Mouse (Mus musculus) heart, adult 11 months (tissue): ENCODE measurements around the gene Utp15.

Source experiments
- DNase-seq: peaks from one replicate; pipeline ENCODE4 v3.0.0; 2022

Gene Utp15

DNA sequence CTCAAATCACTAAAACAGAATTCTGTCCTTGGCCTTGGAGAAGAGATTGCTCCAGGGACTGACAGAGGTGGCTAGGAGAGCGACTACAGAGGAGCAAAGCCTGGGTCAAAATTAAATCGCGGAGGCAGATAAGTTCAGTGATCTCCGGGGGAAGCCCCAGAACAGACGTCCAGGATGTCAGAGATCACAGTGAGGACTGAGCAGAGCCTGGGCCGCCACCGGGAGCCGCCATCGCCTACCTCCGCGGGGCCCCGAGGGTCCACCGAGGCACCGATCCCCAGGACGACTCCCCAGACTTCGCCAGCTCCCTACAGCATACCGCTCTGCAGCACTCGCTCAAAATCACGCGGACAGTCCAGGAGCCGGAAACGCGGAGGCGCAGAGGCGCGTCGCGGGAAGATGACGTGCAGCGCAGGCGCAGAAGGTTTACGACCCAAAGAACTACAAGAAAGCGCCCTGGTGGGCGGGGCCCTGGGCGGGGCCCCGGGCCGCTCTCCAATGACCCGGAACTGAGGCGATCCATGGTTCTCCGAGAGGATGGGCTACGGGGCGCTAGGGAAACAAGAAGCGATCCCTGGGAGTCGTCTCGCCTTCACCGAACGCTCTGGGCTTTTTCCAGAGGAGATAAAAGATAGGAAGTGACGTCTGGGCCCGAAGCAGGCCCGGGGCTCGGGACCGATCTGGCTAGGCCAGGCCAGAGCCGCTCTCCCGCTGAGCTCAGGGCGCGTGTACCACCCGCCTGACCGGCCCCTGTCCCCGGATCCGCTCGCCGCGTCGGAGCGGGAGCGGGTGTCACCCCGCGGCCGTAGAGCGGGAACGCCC lies at the start of gene Utp15, which contains the start of gene Ankra2:
Gene Utp15, minus strand, starts transcription at position 406 of the 822 bp plus-strand sequence.
Gene Ankra2, plus strand, starts transcription at position 439 of the 822 bp plus-strand sequence.
- DNase-seq = peak; percentile 100

DNA sequence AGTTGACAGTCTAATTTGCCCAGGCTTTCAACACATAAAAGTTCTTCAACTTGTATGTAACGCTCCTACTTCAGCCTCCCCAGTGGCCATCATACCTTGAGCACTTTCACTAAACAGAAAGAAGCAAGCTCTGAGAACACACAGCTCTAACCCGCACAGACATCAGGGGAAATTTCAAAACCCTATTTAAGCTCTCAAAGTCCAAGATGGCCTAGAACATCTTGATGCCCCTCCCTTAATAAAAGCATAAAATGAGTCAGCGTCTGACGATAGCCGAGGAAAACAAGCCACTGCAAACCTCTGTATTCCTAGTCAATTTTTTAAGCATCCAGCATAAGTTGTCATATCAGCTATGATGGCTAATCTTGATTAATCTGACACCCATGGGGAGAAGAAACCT lies 48.8 kb upstream of the Utp15 start:
- DNase-seq = peak; percentile 19

DNA sequence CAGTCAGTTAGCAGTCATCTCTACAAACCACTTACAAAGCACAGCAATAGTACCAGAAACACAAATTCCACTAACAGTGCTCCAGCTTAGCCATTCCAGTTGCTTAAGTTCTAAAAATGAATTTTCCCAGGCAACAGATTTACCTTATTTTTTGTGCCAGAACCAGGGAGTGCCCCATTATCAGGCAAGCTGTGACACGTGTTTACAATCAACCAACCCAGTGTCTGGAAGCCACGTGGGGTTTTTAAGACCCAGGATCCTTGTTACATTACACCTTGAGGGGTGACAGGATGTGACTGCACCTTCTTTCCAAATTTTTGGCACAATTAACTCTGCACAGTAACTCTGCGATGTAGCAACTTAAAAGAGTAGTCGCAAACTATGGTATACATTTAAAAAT lies 45.9 kb upstream of the Utp15 start:
- peak; percentile 70 for DNase-seq

DNA sequence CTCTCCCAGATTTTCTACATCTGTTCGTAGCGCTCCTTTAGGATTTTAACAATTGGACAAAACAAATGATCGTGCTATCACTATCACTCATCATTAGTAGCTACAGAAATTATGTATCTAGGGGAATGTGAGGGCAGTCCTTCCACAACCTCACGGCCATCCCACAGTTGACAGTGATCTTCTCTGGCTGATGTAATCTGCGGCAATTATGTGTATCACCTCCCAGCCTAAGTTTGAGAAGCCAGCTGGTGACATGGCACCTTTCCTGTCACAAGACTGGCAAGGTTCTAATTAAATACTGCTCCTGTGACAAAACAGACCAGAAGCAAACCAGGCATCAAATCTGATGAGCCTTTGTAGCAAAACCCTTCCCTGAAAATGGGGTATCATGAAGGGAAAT lies 45.2 kb upstream of the Utp15 start:
- DNase-seq = peak; percentile 71

DNA sequence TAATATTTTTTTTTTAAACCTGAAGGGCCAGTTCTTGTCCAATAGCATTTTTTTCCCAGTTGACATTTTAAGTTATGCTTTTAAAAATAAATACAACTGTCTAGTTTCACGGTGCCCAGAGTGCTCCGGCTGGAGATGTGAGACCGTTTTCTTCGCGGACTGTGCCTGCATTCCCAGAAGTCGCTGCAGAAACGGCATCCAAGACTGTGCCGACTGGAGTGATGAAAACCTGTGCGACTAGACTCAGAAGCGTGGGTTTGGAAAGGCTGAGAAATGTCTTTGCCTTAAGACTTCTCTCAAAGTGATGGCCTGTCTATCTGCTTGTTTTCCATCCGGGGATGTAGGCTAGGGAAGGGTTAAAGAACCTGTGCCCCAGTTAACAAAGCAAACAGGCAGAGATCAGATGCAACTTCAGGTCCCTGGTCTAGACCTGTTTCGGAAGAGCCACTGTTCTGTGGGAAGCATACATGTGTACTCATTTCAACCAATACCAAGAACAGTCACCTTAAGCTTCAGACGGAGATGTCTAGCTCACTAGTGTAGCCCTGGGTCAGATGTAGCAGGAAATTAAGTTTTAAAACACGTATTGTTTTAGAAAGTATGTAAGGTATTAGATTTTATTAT lies 44.1 kb upstream of the Utp15 start:
- DNase-seq = peak; percentile 25

DNA sequence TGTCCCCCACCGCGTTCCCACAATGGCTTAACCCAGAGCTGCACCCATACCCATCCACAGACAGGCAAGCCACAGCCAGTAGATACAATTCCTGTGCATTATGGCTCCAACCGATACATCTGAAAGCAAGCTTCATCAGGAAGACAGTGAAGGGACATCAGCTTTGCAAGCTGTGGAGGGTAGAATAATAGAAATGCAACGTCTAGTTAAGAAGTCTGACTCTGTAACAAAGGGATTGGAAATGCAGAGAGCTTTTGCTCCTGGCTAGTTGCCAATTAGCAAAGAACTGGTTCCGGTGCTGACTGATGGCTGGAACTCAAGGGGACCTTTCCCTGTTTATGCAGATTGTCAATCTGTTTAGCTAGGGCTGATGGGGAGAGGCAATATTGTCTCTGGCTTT lies 43.6 kb upstream of the Utp15 start:
- peak; percentile 23 for DNase-seq

DNA sequence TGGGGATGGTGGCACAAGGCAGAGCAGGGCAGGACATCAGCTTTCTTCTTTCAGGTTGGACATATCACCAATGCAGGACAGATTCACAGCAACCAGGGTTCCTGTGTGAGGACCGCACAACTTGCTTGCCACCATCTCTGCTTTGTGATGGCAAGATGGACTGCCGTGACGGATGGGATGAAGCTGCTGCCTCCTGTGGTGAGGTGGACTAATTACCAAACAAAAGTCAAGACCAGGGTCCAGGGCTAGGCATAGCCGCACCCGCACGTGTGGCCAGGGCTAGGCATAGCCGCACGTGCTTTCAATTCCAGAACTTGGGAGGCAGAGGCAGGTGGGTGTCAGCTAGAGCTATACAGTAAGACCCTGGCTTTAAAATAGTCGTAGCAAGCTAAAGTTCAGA lies 42.4 kb upstream of the Utp15 start:
- DNase-seq = peak; percentile 73

DNA sequence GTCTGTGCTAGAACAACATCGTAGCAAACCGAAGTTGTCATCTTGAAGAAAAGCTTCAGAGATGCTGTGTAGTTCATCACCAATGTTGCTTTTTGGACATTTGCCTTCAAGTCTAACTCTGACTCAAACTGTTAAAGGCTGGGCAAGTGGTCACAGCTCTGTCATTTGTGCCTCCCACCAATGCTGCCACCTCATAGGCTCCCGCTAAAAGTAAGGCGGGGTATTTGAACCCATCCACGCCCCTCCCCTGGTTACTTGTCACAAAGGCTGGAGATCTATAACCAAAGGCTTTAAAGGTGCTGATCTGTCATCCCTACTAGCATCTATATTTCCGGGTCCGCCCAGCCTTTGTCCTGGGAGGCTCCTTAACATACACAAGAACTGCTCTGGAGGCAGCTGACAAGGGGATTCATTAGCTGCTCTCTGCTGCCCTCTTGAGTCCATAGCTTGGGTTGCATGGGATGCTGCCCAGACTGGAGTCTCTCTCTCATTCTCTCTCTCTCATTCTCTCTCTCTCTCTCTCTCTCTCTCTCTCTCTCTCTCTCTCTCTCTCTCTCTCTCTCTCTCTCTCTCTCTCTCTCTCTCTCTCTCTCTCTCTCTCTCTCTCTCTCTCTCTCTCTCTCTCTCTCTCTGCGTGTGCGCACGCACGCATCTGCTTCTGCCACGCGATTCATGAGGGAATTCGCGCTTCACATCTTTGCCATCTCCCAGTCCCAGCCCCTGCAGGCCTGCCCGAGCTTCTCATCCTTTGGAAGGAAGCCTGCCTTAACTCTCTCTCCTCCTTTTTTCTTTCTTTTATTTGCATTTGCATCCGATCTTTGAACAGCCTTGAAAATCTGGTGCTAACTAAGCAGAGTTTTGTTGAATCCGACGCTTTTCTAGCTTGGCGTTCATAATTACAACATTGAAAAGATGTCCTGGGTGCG lies 36.3 kb upstream of the Utp15 start:
- DNase-seq = peak; percentile 94

DNA sequence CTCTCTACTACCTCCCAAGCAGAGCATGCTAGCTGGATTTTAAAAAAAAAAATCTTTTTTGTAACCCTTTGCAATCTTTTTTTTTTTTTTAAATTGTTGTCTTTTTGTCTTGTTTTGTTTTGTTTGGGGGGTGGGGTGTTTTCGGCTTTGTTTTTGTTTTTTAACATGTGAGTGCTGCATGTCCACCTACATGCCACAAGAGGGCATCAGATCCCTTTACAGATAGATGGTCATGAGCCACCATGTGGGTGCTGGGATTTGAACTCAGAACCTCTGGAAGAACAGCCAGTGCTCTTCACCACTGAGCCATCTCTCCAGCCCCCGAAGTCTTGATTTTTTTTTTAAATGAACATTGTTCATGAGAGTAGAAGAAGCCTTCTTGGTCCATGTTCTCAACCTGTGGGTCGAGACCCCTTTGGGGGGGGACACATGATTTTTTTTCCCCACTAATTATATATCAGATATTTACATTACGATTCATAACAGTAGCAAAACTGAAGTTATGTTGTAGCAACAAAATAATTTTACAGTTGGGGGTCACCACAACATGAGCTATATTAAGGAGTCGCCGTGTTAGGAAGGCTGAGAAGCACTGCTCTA lies 35.1 kb upstream of the Utp15 start:
- peak; percentile 33 for DNase-seq

DNA sequence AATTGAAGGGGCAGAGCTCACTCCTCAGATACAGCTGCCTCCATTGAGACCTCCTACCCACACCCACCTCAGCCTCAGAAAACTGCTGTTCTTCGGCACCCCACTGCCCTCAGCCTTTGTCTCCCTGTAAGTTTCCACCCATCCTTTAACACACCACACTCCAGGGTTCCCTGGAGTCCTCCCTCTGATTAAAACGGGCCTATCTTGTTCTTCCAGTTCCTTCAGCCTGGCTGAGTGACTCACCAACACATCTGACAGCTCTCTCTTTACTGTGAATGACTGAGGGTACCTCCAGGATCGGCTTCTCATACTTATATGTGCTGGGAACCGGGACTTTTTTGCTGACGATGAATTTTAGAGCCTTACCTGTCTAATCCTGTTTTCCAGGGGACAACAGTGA lies 33.2 kb upstream of the Utp15 start:
- DNase-seq = peak; percentile 46

DNA sequence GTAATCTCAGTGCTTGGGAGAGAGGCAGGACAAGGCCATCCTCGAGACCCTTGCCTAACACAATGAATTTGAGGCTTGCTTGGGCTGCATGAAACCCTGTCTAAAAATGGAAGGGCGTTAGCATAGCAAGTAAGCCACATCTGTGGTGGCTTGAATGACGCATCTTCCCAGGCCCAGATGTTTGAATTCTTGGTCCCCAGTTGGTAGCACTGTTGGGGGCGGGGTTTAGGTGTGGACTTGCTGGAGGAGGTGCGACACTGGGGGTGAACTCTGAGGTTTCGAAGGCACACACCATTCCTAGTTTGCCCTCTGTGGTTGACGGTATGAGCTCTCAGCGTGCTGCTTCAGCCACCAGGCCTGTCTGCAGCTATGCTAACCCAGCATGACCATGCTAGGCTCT lies 28.9 kb upstream of the Utp15 start:
- peak; percentile 29 for DNase-seq

DNA sequence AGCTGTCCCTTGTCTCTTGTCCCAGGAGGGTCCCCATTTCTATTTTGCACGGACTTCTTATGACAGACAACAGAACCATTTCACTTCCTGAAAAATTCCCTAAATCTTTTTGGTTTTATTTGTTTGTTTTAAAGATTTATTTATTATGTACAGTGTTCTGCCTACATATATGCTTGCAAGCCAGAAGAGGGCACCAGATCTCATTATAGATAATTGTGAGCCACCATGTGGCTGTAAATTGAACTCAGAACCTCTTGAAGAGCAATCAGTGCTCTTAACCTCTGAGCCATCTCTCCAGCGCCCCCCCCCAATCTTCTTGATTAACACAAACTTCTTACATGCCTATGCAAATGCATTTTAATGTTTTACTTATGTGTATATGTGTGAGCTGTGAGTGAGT lies 27.9 kb upstream of the Utp15 start:
- no peak for DNase-seq

DNA sequence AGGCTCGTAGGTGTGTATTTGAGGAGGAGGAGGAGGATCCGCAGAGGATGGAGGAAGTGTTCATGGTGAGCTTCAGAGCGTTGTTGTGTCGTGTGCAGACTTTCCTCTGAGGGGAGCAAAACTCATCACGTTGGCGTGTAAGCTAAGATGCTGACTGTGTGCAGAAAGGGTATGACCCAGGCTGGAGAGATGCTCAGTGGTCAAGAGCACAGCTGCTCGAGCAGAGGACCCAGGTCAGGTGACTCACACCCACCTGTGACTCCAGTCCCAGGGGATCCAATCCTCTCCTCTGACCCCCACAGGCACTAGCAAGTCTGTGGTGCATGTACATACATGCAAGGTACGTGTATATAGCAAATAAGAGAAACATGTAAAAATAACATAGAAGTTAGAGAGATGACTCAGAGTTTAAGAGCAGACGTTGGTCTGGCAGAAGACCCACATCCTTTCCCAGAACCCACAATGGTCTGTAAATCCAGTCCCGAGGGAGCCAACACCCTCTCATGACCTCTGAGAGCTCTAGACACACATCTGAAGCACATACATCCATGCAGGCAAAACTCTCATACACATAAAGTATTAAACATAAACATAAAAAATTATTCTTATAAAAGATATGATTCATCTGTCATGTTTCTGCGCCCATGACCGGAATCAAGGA lies 18.3 kb upstream of the Utp15 start:
- peak; percentile 77 for DNase-seq

DNA sequence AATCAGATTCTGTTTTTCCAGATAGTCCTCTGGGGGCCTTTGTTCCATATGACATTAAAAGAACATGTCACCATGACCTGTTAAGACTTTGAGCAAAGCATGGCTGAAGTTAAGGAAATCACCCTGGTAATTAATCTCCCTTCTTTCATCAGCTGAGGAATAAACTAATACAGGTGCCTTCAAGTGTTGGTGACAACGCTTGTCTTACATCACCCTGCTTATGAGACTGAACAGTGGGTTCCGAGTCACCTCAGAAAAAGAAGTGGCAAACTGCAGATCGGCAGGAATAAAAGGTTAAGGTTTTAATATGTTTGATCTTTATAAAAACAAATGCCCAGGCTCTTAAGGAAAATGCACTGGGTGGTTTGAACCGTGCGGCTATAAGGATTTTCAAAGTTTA lies 16.8 kb upstream of the Utp15 start, which contains the start of gene Gm21976:
Gene Gm21976, plus strand, starts transcription at position 202 of the 400 bp plus-strand sequence.
- no peak for DNase-seq

DNA sequence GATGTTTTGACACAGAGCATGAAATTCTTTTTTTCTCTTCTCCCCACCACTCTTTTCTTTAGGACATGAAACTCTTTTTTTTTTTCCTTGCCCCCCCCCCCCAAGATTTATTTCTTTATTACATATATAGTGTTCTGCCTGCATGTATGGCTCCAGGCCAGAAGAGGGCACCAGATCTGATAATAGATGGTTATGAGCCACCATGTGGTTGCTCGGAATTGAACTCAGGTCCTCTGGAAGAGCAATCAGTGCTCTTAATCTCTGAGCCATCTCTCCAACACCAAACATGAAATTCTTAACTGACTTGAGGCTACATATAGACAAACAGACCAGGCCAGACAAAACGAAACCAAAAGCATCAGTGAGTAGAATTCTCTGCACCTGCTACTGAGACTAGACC lies 14.7 kb upstream of the Utp15 start:
- DNase-seq = no peak

DNA sequence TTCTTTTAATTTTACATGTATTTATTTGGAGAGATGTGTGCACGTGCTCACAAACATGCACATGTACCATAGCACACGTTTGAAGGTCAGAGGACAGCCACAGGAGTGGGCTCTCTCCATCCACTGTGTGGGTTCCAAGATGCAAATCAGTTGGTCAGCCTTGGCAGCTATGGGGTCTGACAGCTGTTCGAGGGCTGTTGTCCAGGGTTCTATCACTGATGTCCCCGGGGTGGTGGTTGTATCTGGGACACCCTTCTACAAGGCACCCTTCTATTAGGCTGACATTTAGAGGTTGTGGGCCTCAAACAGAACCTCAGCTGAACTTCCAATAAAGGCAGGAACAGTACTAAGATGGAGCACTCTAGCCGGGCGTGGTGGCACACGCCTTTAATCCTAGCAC lies 13.4 kb upstream of the Utp15 start:
- DNase-seq = peak; percentile 75

DNA sequence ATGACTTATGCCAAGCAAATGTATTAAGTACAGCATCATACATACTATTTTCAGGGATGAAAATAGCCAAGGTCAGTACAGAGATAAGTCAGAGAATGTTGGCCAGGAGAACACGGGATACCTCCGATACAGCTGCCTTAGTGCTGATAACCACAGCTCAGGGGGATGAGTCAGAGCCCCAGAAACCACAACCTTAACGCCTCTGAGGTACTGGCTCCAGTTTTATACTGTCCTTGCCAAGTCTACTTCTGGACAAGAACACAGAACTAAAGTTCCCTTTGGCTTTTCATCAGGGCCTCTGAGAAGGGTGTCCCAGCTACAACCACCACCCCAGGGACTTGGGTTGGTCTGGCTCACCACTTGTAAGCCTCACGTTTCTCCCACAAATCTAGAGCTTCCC lies 12.8 kb upstream of the Utp15 start:
- peak; percentile 93 for DNase-seq

DNA sequence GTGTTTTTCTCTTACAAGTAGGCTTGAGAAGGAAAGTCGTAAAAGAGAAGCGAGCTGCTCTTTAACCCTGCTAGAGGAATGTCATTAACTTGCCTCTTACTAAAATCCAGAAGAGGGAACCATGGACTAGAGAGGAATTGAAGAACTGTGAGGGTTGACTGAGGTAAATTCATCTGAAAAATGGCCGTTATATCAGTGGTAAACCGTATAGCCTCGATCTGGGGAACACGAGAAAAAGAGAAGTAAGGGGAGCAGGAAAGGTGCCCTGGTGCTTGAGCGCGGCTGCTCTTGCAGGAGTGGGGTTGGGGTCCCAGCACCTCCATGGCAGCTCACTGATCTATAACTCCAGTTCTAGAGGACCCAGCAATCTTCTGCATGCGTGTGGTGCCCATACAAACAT lies 11.2 kb upstream of the Utp15 start:
- DNase-seq = peak; percentile 59

DNA sequence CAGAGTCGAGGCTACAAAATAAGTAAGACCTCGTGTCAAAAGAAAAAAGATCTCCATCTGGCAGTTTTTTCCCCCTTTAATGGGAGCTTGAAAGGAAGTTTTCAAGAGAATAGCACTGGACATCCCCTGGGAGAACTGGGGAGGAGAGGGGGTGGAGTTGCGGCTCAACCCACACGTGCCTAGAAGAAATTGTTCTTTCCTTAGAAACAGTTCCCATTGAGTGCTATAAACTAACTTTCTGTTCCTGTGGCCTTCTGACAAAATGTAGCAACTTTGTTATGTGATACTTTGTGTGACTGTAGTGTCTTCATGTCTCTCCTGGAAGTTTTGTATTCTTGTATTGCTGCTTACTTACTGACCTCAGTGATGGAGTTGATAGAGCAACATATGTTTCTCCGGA lies 1.3 kb upstream of the Utp15 start:
- peak; percentile 70 for DNase-seq

DNA sequence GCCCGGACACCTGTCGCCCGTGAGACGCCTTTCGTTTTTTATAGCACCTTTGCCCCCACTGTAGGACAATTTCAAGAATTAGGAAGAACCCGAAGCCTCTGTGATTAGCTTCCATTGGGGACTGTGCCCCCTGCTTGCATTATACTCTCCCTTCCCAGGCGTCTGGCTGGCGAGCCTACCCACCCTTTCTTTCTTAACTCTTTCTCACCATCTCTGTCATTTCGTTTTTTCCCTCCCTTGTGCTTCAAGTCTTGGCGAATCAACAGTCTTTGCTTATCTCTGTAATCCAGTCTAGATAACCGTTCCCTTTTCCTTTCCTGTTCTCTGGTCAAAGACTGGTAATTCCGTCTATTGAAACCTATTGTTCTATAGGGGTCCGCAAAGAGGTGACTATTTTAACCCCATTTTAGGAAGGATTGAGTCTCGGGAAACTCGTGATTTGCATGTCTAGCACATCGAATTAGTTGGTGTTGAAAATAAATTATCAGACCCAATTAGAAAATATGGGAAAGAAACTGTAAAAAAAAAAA lies 682 bp upstream of the Utp15 start:
- DNase-seq = peak; percentile 7

DNA sequence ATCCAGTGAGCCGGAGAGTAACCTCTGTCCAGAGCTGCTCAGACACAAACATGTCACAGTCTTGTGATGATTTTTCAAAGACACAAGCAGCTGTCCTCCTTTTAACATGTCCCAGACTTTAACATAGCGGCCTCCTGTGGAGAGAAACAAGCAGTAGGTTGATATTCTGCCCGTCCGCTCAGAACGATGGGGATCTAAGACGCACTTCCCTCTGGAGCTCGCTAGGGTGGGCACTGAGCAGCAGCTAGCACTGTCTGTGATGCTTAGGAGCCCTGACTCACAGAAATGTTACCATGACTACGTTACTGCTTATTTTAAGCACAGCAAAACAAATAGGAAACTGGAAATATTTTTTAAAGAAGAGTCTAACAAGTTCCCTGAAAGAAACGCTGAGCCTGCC lies 7.9 kb downstream of the Utp15 start:
- peak; percentile 92 for DNase-seq

DNA sequence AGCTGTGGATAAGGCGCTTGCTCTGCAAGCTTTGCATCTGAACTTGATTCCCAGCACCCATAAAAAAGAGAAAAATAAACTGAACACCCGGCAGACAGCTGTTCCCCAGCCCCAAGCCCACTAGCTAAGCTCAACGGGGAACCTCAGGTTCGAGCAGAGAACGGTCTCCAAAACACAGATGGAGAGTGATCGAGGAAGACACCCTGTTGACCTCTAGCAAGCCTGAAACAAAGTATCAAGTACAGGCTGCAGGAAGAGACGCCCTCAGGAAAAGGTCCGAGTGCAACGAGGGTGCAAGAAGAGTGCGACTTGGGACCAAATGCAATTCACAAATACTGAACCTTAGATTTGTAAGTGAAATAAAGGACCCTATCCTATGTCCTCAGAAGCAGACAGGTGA lies 13.2 kb downstream of the Utp15 start:
- peak; percentile 71 for DNase-seq
